In genomic region chr13:34270886-34271602, GRCm38 (mm10) we compare ENCODE assay signal across 12 mouse cellular contexts.
DNase-seq lines count a peak whose midpoint lies in the region; ATAC-seq and TF ChIP-seq lines count a peak whose summit lies in the region.
"Had no signal": no experiment of that assay in that cellular context is flagged by ENCODE, and none has a peak within 500 bp of the region (broad histone marks: within the 10 kb centered on the region; RNA-seq: fewer than 3 reads in every experiment).

No protein-coding gene starts in this region.

- DNase-seq in kidney, adult 2 months, result peak; percentile 79
- no peak for DNase-seq in kidney, postnatal 4 days
- peak; percentile 64 for DNase-seq in c-Kit-positive CD71-positive TER-119-positive erythroid progenitor cells, embryonic 14.5 days (ENCODE audit: low spot score)
- peak; percentile 58 to 61 (median 59) for DNase-seq in liver, embryonic 14.5 days (ENCODE audit: low read depth in 3 of 3, low spot score in 3 of 3)
- DNase-seq in adrenal gland, adult (ENCODE audit: inconsistent age in 2 of 2, low spot score in 1 of 2), result no peak
- no peak for DNase-seq in layer of hippocampus, postnatal 25 days (ENCODE audit: extremely low spot score in 1 of 2, low spot score in 1 of 2)
- DNase-seq: adrenal gland, postnatal 25 days; cerebellum, adult 9-11 months; heart, adult 18-20 months; lung, adult 2 months had no signal

- peak overlapping the region; percentile 55 for H3K9ac ChIP-seq in liver, embryonic 14.5 days (replicated peaks)

- peak; percentile 82 for TF ChIP-seq EP300 in liver, embryonic 14.5 days (IDR thresholded peaks at IDR 0.05; ENCODE audit: low read depth)

- peaks cover 28% of the 10 kb centered on the region; the same call in 1 of the 2 replicates for H3K4me1 ChIP-seq in kidney, adult 2 months (ENCODE audit: control insufficient read depth, insufficient read depth, low read length)
- H3K4me1 ChIP-seq in bone marrow, adult 2 months (ENCODE audit: control insufficient read depth, insufficient read depth, low read length), result no peaks in the 10 kb centered on the region; the same call in 1 of the 2 replicates
- H3K4me1 ChIP-seq in liver, embryonic 14.5 days (replicated peaks; ENCODE audit: control insufficient read depth in 2 of 2, insufficient read depth in 2 of 2, low read length in 1 of 2), result peaks cover 60 to 63% of the 10 kb centered on the region in 2 experiments

- no peaks in the 10 kb centered on the region for H3K36me3 ChIP-seq in kidney, adult 2 months (ENCODE audit: control insufficient read depth, insufficient read depth, low read length)
- H3K36me3 ChIP-seq in liver, embryonic 14.5 days (replicated peaks; ENCODE audit: control insufficient read depth, insufficient read depth, low read depth), result peaks cover 39% of the 10 kb centered on the region

- 79% methylated on average over 5 of the region's 5 CpGs for whole genome bisulfite sequencing in kidney, adult 2 months
- 63% methylated on average over 5 of the region's 5 CpGs for WGBS in bone marrow, adult 2 months
- WGBS in liver, embryonic 14.5 days (ENCODE audit: insufficient replicate concordance), result 42% methylated on average over 5 of the region's 5 CpGs

- no peak overlapping the region for H3K4me3 ChIP-seq in kidney, adult 2 months (ENCODE audit: insufficient read depth, low read depth, low read length)
- peak overlapping the region; percentile 5 for H3K4me3 ChIP-seq in bone marrow, adult 2 months (replicated peaks; ENCODE audit: control insufficient read depth, low read depth, low read length)
- peak overlapping the region in 1 of 2 experiments; percentile 16; a peak in 1 of 4 replicates for H3K4me3 ChIP-seq in liver, embryonic 14.5 days (ENCODE audit: insufficient read depth in 1 of 2, low read depth in 2 of 2, low read length in 2 of 2)

- TF ChIP-seq POLR2A in kidney, adult 2 months (IDR thresholded peaks at IDR 0.05; ENCODE audit: low read depth, low read length), result no peak
- TF ChIP-seq POLR2A in bone marrow, adult 2 months (IDR thresholded peaks at IDR 0.05; ENCODE audit: borderline replicate concordance, control insufficient read depth, low read depth, low read length), result no peak

- H3K9me3 ChIP-seq in liver, embryonic 14.5 days (ENCODE audit: control insufficient read depth, low read length), result no peaks in the 10 kb centered on the region

- peak overlapping the region; percentile 45 for H3K27ac ChIP-seq in kidney, adult 2 months (ENCODE audit: insufficient read depth, low read depth, low read length)
- no peak overlapping the region; the same call in 1 of the 2 replicates for H3K27ac ChIP-seq in bone marrow, adult 2 months (ENCODE audit: control insufficient read depth, insufficient read depth, low read depth, low read length, poor library complexity)
- peak overlapping the region; percentile 79 for H3K27ac ChIP-seq in liver, embryonic 14.5 days

- no peaks in the 10 kb centered on the region for H3K27me3 ChIP-seq in kidney, adult 2 months (replicated peaks; ENCODE audit: control insufficient read depth, insufficient read depth, low read length)
- no peaks in the 10 kb centered on the region for H3K27me3 ChIP-seq in liver, embryonic 14.5 days (ENCODE audit: control insufficient read depth, insufficient read depth, low read length)
- H3K27me3 ChIP-seq: CH12.LX had no signal

- H3K4me2 ChIP-seq in liver, embryonic 14.5 days (ENCODE audit: low read depth), result peak overlapping the region; percentile 65

- ATAC-seq in liver, embryonic 14.5 days (ENCODE audit: insufficient read depth), result peak; percentile 87

- TF ChIP-seq CTCF in kidney, adult 2 months (conservative IDR thresholded peaks at IDR 0.05; ENCODE audit: insufficient read depth, insufficient read length, low read depth, low read length), result no peak
- no peak for TF ChIP-seq CTCF in bone marrow, adult 2 months (IDR thresholded peaks at IDR 0.05; ENCODE audit: control insufficient read depth, insufficient read depth, low read length)
- no peak for TF ChIP-seq CTCF in liver, embryonic 14.5 days (IDR thresholded peaks at IDR 0.05; ENCODE audit: low read depth)

Comparison
In these comparisons a context has a peak if more than half of its experiments do, and no peak if none do; other contexts are left out.
1. DNase-seq: peak in kidney, adult 2 months (single experiment), c-Kit-positive CD71-positive TER-119-positive erythroid progenitor cells, embryonic 14.5 days (single experiment) and liver, embryonic 14.5 days (3 of 3); none in kidney, postnatal 4 days (0 of 2), adrenal gland, adult (0 of 2) and layer of hippocampus, postnatal 25 days (0 of 2).